Mouse (Mus musculus): ENCODE measurements at regions not wholly inside any gene's neighbourhood (a gene's known extent, or its start where the extent isn't known, plus 50 kb on each side); places are given as distances from the start of the nearest gene placed in this dataset.

DNA sequence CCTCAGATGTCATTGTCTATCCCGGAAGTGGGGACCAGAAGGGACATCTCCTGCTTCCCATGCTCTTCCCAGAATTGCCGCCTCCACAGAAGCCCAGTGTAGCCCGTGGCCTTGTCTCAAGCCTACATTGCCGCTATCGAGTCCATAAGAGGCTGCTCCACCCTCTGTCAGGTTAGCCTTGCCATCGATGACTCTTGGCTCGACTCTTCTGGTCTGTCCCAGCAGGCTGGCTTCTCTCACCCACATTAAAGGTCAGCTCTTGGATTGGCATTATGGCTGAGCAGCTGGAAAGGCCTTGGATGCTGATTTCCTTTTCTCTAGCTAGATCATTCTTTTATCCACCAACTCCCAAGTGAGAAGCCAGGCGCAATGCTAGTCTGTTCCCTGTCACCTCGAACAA lies 98.5 kb upstream of the Cacna1e start:
- TF ChIP-seq BHLHE40 (IDR thresholded peaks at IDR 0.05; ENCODE audit: borderline replicate concordance, low read depth, low read length): no peak
- TF ChIP-seq EP300 (IDR thresholded peaks at IDR 0.05; ENCODE audit: low read depth in 1 of 2, low read length in 2 of 2): no peak

Measured in MEL (cell line).